Mouse (Mus musculus): ENCODE data around the gene Aox2. TPM values are rescaled to one million over a fixed set of nuclear protein-coding genes. Genes with fewer than 3 reads are reported as not detected.

Gene Aox2
- polyA plus RNA-seq, 1 experiment from 2014 or later: 0.05 TPM

- no peaks in the 10 kb centered on the region for H3K9me3 ChIP-seq
- H3K27me3 ChIP-seq (ENCODE audit: insufficient read depth, poor library complexity, severe bottlenecking): no peaks in the 10 kb centered on the region
- no peak overlapping the region for H3K27ac ChIP-seq
- WGBS: 100% methylated on average over 1 of the region's 1 CpGs
- peaks cover 10% of the 10 kb centered on the region for H3K4me1 ChIP-seq
- peaks cover 67% of the 10 kb centered on the region for H3K36me3 ChIP-seq
- no peak overlapping the region for H3K4me3 ChIP-seq
- no peak for DNase-seq (ENCODE audit: low spot score)
These were observed 118.1 kb downstream of the Aox2 start for GRCm38 (mm10) chr1:58396179-58396578.

GRCm38 (mm10) chr1:58397731-58398130, 119.6 kb downstream of the Aox2 start:
- WGBS: 92% methylated on average over 6 of the region's 6 CpGs
- H3K27me3 ChIP-seq (ENCODE audit: insufficient read depth, poor library complexity, severe bottlenecking): no peaks in the 10 kb centered on the region
- no peaks in the 10 kb centered on the region for H3K9me3 ChIP-seq
- DNase-seq (ENCODE audit: low spot score): no peak
- peaks cover 83% of the 10 kb centered on the region for H3K36me3 ChIP-seq
- no peak overlapping the region for H3K4me3 ChIP-seq
- 0 out of 2 replicates have a peak, but pooled peaks cover 3% of the 10 kb centered on the region for H3K4me1 ChIP-seq
- H3K27ac ChIP-seq: no peak overlapping the region

DNA sequence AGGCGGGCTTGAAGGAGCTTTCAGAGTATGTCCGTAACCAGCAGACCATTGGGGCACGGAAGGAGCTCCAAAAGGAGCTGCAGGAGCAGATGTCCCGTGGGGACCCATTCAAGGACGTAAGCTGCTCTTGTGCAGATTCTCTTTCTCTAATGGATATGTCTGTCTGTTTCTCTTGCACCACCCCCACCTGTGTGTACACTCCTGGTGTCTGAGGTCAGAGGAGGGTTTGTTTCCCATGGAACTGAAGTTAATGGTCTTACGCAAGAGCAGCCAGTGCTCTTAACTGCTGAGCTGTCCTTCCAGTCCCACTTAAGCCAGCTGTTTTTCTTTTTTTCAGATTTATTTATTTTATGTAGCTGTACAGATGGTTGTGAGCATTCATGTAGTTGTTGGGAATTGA, 123.3 kb downstream of the Aox2 start:
- H3K27ac ChIP-seq: no peak overlapping the region
- H3K4me3 ChIP-seq: no peak overlapping the region
- H3K9me3 ChIP-seq: no peaks in the 10 kb centered on the region
- H3K4me1 ChIP-seq: no peaks in the 10 kb centered on the region
- peak; percentile 39 for DNase-seq (ENCODE audit: low spot score)
- H3K36me3 ChIP-seq: peaks cover 92% of the 10 kb centered on the region
- no peaks in the 10 kb centered on the region for H3K27me3 ChIP-seq (ENCODE audit: insufficient read depth, poor library complexity, severe bottlenecking)
- WGBS: 92% methylated on average over 6 of the region's 6 CpGs

- Histone ChIP-seq H3K27me3 (ENCODE audit: insufficient read depth, poor library complexity, severe bottlenecking) (no peaks in the 10 kb centered on the region), H3K4me3 (no peak overlapping the region), H3K9me3 (no peaks in the 10 kb centered on the region), H3K36me3 (peaks cover 85% of the 10 kb centered on the region), H3K27ac (no peak overlapping the region), H3K4me1 (no peaks in the 10 kb centered on the region)
- no peak for DNase-seq (ENCODE audit: low spot score)
- 88% methylated on average over 5 of the region's 5 CpGs for WGBS
These were observed 125.6 kb downstream of the Aox2 start for GRCm38 (mm10) chr1:58403745-58404144.

DNA sequence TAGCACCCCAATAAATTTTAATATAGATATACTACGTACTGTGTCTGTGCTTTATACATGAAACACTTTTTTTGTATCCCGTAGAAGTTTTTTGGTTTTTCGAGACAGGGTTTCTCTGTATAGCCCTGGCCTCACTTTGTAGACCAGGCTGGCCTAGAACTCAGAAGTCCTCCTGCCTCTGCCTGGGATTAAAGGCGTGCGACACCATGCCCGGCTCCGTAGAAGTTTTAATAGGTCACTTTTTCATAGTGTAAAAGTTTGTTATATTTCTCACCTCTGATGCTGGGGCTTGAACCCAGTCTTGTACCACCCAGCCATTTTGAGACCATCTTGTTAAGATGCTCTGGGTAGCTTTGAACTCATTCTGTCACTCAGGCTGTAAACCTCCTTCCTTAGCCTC, 129.2 kb downstream of the Aox2 start:
- WGBS: 95% methylated on average over 7 of the region's 7 CpGs
- H3K36me3 ChIP-seq: peaks cover 78% of the 10 kb centered on the region

DNA sequence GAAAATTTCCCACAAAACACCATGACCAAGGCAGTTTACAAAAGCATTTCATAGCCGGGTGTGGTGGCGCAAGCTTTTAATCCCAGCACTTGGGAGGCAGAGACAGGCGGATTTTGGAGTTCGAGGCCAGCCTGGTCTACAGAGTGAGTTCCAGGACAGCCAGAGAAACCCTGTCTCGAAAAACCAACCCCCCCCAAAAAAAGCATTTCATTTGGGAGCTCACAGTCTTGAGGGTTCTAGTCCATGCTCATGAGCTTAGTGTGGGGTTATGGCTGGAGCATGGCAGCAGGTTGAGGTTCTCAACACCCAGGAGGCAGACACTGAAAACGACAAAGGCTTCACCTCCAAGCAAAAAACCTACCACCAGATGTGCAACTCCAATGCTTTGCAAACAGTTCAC, 130.0 kb downstream of the Aox2 start:
- 85% methylated on average over 6 of the region's 6 CpGs for WGBS
- Histone ChIP-seq H3K4me3 (no peak overlapping the region), H3K9me3 (no peaks in the 10 kb centered on the region), H3K4me1 (no peaks in the 10 kb centered on the region), H3K27ac (no peak overlapping the region), H3K36me3 (peaks cover 78% of the 10 kb centered on the region), H3K27me3 (ENCODE audit: insufficient read depth, poor library complexity, severe bottlenecking) (no peaks in the 10 kb centered on the region)
- peak; percentile 63 for DNase-seq (ENCODE audit: low spot score)

More for the DNA sequence above, 129.2 kb downstream of the Aox2 start:
- Histone ChIP-seq H3K27me3 (ENCODE audit: insufficient read depth, poor library complexity, severe bottlenecking) (no peaks in the 10 kb centered on the region), H3K4me3 (no peak overlapping the region), H3K9me3 (no peaks in the 10 kb centered on the region), H3K4me1 (no peaks in the 10 kb centered on the region), H3K27ac (no peak overlapping the region)
- peak; percentile 51 for DNase-seq (ENCODE audit: low spot score)

GRCm38 (mm10) chr1:58409553-58410197, 131.5 kb downstream of the Aox2 start:
- WGBS: 76% methylated on average over 5 of the region's 5 CpGs
- Histone ChIP-seq H3K4me1 (no peaks in the 10 kb centered on the region), H3K4me3 (no peak overlapping the region), H3K36me3 (peaks cover 78% of the 10 kb centered on the region), H3K27ac (no peak overlapping the region), H3K27me3 (ENCODE audit: insufficient read depth, poor library complexity, severe bottlenecking) (no peaks in the 10 kb centered on the region), H3K9me3 (no peaks in the 10 kb centered on the region)
- DNase-seq (ENCODE audit: low spot score): no peak

- no peak for DNase-seq (ENCODE audit: low spot score)
- WGBS: 89% methylated on average over 3 of the region's 3 CpGs
- Histone ChIP-seq H3K4me3 (no peak overlapping the region), H3K36me3 (peaks cover 81% of the 10 kb centered on the region), H3K27ac (no peak overlapping the region), H3K4me1 (no peaks in the 10 kb centered on the region), H3K9me3 (no peaks in the 10 kb centered on the region), H3K27me3 (ENCODE audit: insufficient read depth, poor library complexity, severe bottlenecking) (no peaks in the 10 kb centered on the region)
These were observed 132.1 kb downstream of the Aox2 start for GRCm38 (mm10) chr1:58410198-58410588.

- DNase-seq (ENCODE audit: low spot score): no peak
- H3K4me3 ChIP-seq: no peak overlapping the region
- peaks cover 81% of the 10 kb centered on the region for H3K36me3 ChIP-seq
- 91% methylated on average over 7 of the region's 7 CpGs for WGBS
- H3K9me3 ChIP-seq: no peaks in the 10 kb centered on the region
- no peaks in the 10 kb centered on the region for H3K4me1 ChIP-seq
- no peaks in the 10 kb centered on the region for H3K27me3 ChIP-seq (ENCODE audit: insufficient read depth, poor library complexity, severe bottlenecking)
- H3K27ac ChIP-seq: no peak overlapping the region
These were observed 132.7 kb downstream of the Aox2 start for GRCm38 (mm10) chr1:58410776-58411175.

- H3K27ac ChIP-seq: no peak overlapping the region
- H3K4me1 ChIP-seq: no peaks in the 10 kb centered on the region
- WGBS: 47% methylated on average over 1 of the region's 1 CpGs
- no peaks in the 10 kb centered on the region for H3K9me3 ChIP-seq
- DNase-seq (ENCODE audit: low spot score): no peak
- H3K36me3 ChIP-seq: peaks cover 95% of the 10 kb centered on the region
- H3K4me3 ChIP-seq: no peak overlapping the region
- H3K27me3 ChIP-seq (ENCODE audit: insufficient read depth, poor library complexity, severe bottlenecking): no peaks in the 10 kb centered on the region
These were observed 137.3 kb downstream of the Aox2 start for GRCm38 (mm10) chr1:58415442-58415841.

DNA sequence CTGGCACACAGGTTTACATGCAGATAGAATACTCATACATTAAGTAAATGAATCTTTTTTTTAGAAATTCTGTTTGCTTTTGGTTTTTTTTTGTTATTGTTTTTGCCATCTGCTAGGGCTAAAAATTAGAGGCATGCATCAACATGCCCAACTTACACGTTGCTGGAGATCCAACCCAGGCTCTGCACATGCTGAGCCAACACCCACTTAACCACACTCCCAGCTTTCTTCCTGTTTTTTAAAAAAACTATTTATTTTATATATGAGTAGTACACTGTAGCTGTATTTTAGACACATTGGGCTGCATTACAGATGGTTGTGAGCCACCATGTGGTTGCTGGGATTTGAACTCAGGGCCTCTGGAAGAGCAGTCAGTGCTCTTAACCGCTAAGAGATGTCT, 137.9 kb downstream of the Aox2 start:
- WGBS: 89% methylated on average over 2 of the region's 2 CpGs
- H3K27me3 ChIP-seq (ENCODE audit: insufficient read depth, poor library complexity, severe bottlenecking): no peaks in the 10 kb centered on the region
- H3K27ac ChIP-seq: no peak overlapping the region
- peaks cover 95% of the 10 kb centered on the region for H3K36me3 ChIP-seq
- H3K4me3 ChIP-seq: no peak overlapping the region
- no peaks in the 10 kb centered on the region for H3K9me3 ChIP-seq
- H3K4me1 ChIP-seq: no peaks in the 10 kb centered on the region
- no peak for DNase-seq (ENCODE audit: low spot score)

DNA sequence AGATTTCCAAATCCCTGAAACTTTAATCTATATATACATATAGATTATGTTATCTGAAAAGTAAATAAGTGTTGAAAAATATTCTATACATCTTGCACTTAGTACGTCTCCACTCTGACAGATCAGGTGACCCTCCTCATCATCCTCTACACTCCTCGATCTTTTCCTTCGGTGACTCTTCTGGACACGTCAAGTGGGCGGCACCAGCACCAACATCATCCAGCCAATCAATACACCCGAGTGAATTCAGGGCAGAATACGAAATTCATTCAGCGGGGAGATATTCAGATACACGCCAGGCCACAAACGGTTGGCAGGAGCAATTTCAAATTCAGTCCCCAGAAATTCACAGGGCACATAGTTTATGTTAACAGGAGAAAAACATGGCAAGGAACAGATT, 141.9 kb downstream of the Aox2 start:
- Histone ChIP-seq H3K27me3 (ENCODE audit: insufficient read depth, poor library complexity, severe bottlenecking) (no peaks in the 10 kb centered on the region), H3K36me3 (peaks cover 65% of the 10 kb centered on the region), H3K4me3 (no peak overlapping the region), H3K27ac (no peak overlapping the region), H3K4me1 (peaks cover 3% of the 10 kb centered on the region; the same call in 1 of the 2 replicates), H3K9me3 (no peaks in the 10 kb centered on the region)
- no peak for DNase-seq (ENCODE audit: low spot score)
- WGBS: 86% methylated on average over 10 of the region's 10 CpGs

GRCm38 (mm10) chr1:58420961-58421360, 142.8 kb downstream of the Aox2 start:
- Histone ChIP-seq H3K4me3 (peak overlapping the region; percentile 15; the same call in 1 of the 2 replicates), H3K36me3 (peaks cover 58% of the 10 kb centered on the region), H3K27ac (no peak overlapping the region), H3K9me3 (no peaks in the 10 kb centered on the region), H3K27me3 (ENCODE audit: insufficient read depth, poor library complexity, severe bottlenecking) (no peaks in the 10 kb centered on the region), H3K4me1 (peaks cover 3% of the 10 kb centered on the region; the same call in 1 of the 2 replicates)
- no peak for DNase-seq (ENCODE audit: low spot score)
- 70% methylated on average over 7 of the region's 7 CpGs for whole genome bisulfite sequencing

DNA sequence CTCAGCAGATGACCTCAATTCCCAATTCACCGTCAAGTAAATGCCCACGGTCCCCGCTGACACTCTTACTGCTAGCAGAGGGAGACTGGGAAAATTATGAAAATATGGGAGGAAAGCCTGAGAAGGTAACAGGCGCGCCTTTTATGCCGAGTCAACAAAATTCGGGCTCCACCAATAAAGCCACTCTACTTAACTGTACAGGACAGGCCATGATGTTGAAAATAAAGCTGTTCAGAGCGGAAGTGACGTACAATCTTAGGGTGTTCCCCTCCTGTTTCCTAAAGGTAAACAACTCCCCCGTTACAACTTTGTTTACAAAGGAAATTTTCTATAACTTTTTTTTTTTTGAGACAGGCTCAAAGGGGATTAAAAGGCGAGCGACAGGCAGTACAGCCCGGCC, 144.8 kb downstream of the Aox2 start:
- 11% methylated on average over 13 of the region's 13 CpGs for whole genome bisulfite sequencing
- H3K27me3 ChIP-seq (ENCODE audit: insufficient read depth, poor library complexity, severe bottlenecking): no peaks in the 10 kb centered on the region
- H3K9me3 ChIP-seq: no peaks in the 10 kb centered on the region
- peaks cover 3% of the 10 kb centered on the region; the same call in 1 of the 2 replicates for H3K4me1 ChIP-seq
- H3K4me3 ChIP-seq: peak overlapping the region; percentile 100
- H3K27ac ChIP-seq: peak overlapping the region; percentile 100
- peaks cover 40% of the 10 kb centered on the region for H3K36me3 ChIP-seq
- DNase-seq (ENCODE audit: low spot score): no peak

Measured in heart, embryonic 10.5 days (tissue).